Mouse (Mus musculus): ENCODE data around the gene Zbtb7a. TPM values are rescaled to one million over a fixed set of nuclear protein-coding genes. Genes with fewer than 3 reads are reported as not detected.

Zbtb7a gene
- polyA plus RNA-seq, 1 experiment from 2014 or later = 19.5 TPM

DNA sequence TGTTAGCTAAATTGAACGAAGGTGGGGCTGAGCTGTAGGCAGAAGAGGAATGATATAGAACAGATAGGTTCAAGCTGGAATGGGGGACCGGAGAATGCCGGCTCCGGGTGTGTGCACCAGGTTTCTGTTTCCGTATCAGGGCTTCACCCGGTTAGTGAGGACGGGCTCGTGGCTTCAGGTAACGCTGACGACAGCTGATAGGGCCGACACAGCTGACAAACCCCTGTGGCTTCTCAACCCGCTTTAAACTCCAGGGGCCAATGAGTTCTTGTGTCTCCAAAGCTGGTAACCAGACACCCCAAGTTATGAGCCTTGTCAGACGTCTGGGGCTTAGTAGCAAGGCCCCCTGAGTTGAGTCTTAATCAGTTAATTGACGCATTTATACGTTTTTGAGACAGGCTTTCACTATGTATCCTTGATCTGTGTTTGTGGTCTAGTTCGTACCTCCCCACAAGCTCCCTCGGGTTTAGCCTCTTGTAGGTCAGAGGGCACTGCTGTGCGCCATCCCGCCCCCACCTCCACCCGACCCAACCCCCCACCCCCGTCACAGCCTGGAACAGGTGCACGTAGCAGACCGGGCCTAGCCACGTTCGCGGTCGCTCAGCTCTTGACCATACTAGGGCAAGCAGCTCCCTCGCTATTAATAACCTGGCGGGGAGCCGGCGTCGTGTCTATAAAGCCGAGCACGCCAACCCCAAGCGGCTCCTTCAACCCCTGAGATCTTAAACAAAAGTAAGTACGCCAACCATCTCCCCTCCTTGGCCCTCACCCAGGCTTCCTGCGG is 59.2 kb downstream of the Zbtb7a start:
- peaks cover 58% of the 10 kb centered on the region for H3K4me1 ChIP-seq
- peak; percentile 35; the same call in 1 of the 2 replicates for ATAC-seq (ENCODE audit: extremely low read depth, insufficient number of reproducible peaks, low FRiP score, low TSS enrichment)

DNA sequence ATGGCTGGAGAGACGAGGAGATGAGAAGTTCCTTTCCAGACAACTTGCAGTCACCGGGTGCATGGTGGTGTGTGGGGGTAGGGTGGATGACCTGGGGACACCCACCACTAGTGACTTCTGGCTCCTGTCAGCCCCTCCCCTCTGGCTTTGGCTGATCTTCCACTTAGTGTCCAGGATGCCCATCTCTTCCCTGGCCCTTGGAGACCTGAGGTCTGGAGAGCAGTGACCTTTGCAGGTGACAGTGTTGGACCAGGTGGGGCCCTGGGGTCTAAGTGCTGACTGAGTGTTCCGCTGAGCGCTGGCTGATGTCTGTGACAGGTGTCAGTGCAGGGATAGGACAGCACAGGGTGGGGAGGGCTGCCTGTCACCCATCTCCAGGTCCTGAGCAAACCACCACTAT is 60.3 kb downstream of the Zbtb7a start:
- WGBS = 34% methylated on average over 4 of the region's 4 CpGs

More for the DNA sequence above, 59.2 kb downstream of the Zbtb7a start:
- H3K4me3 ChIP-seq = peak overlapping the region; percentile 58
- no peaks in the 10 kb centered on the region for H3K9me3 ChIP-seq
- peaks cover 23% of the 10 kb centered on the region for H3K36me3 ChIP-seq
- H3K27me3 ChIP-seq (replicated peaks) = peaks cover 44% of the 10 kb centered on the region
- 7% methylated on average over 37 of the region's 37 CpGs for WGBS
- H3K9ac ChIP-seq = peak overlapping the region; percentile 97
- H3K4me2 ChIP-seq = peak overlapping the region; percentile 75
- H3K27ac ChIP-seq (replicated peaks) = peak overlapping the region; percentile 99

GRCm38 (mm10) chr10:81196470-81197065 is 61.5 kb downstream of the Zbtb7a start:
- Histone ChIP-seq H3K4me3 (peak overlapping the region; percentile 58), H3K4me2 (peak overlapping the region; percentile 75), H3K9me3 (no peaks in the 10 kb centered on the region), H3K27me3 (replicated peaks) (peaks cover 44% of the 10 kb centered on the region), H3K9ac (peak overlapping the region; percentile 97), H3K4me1 (peaks cover 69% of the 10 kb centered on the region), H3K36me3 (0 out of 2 replicates have a peak, but pooled peaks cover 2% of the 10 kb centered on the region), H3K27ac (replicated peaks) (peak overlapping the region; percentile 99)
- 45% methylated on average over 11 of the region's 11 CpGs for WGBS
- no peak for ATAC-seq (ENCODE audit: extremely low read depth, insufficient number of reproducible peaks, low FRiP score, low TSS enrichment)

More for the DNA sequence above, 60.3 kb downstream of the Zbtb7a start:
- Histone ChIP-seq H3K9ac (peak overlapping the region; percentile 97), H3K27ac (replicated peaks) (peak overlapping the region; percentile 99), H3K4me1 (peaks cover 69% of the 10 kb centered on the region), H3K36me3 (peaks cover 15% of the 10 kb centered on the region), H3K9me3 (no peaks in the 10 kb centered on the region), H3K4me2 (peak overlapping the region; percentile 75), H3K27me3 (replicated peaks) (peaks cover 44% of the 10 kb centered on the region), H3K4me3 (peak overlapping the region; percentile 58)
- no peak for ATAC-seq (ENCODE audit: extremely low read depth, insufficient number of reproducible peaks, low FRiP score, low TSS enrichment)

GRCm38 (mm10) chr10:81197305-81197704 is 62.3 kb downstream of the Zbtb7a start:
- ATAC-seq (ENCODE audit: extremely low read depth, insufficient number of reproducible peaks, low FRiP score, low TSS enrichment) = no peak
- Histone ChIP-seq H3K36me3 (no peaks in the 10 kb centered on the region), H3K9me3 (no peaks in the 10 kb centered on the region), H3K4me2 (peak overlapping the region; percentile 75), H3K27ac (replicated peaks) (peak overlapping the region; percentile 99), H3K4me1 (peaks cover 68% of the 10 kb centered on the region), H3K9ac (peak overlapping the region; percentile 97), H3K4me3 (peak overlapping the region; percentile 58), H3K27me3 (replicated peaks) (peaks cover 44% of the 10 kb centered on the region)
- WGBS = 20% methylated on average over 6 of the region's 6 CpGs

DNA sequence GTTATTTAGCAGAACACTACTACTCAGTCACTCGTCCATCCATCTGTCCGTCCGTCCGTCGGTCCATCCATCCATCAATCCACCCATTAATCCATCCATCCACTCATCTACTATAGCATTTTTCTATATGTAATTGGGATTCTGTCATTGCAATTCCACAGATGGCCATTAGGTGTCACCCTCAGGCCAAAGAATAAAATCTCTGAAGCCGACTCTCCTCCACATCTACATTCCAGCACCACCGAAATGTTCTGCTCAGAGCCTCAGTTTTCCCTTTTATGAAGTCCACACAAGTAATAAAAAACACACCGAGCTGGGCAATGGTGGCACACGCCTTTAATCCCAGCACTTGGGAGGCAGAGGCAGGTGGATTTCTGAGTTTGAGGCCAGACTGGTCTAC is 63.2 kb downstream of the Zbtb7a start:
- H3K9ac ChIP-seq = peak overlapping the region; percentile 73
- H3K36me3 ChIP-seq = no peaks in the 10 kb centered on the region
- WGBS = 4% methylated on average over 9 of the region's 9 CpGs
- no peak overlapping the region for H3K4me3 ChIP-seq
- peak overlapping the region; percentile 96 for H3K27ac ChIP-seq (replicated peaks)
- H3K4me1 ChIP-seq = peaks cover 71% of the 10 kb centered on the region
- peaks cover 44% of the 10 kb centered on the region for H3K27me3 ChIP-seq (replicated peaks)
- H3K4me2 ChIP-seq = peak overlapping the region; percentile 75
- no peak for ATAC-seq (ENCODE audit: extremely low read depth, insufficient number of reproducible peaks, low FRiP score, low TSS enrichment)
- no peaks in the 10 kb centered on the region for H3K9me3 ChIP-seq

- ATAC-seq (ENCODE audit: extremely low read depth, insufficient number of reproducible peaks, low FRiP score, low TSS enrichment) = no peak
- H3K9me3 ChIP-seq = no peaks in the 10 kb centered on the region
- H3K36me3 ChIP-seq = no peaks in the 10 kb centered on the region
- 75% methylated on average over 6 of the region's 6 CpGs for WGBS
- peak overlapping the region; percentile 15; the same call in 1 of the 2 replicates for H3K4me2 ChIP-seq
- H3K27me3 ChIP-seq (replicated peaks) = peaks cover 41% of the 10 kb centered on the region
- peaks cover 73% of the 10 kb centered on the region for H3K4me1 ChIP-seq
- no peak overlapping the region for H3K4me3 ChIP-seq
- peak overlapping the region; percentile 73 for H3K9ac ChIP-seq
- peak overlapping the region; percentile 96 for H3K27ac ChIP-seq (replicated peaks)
Observed at GRCm38 (mm10) chr10:81198990-81199389, 64.0 kb downstream of the Zbtb7a start.

DNA sequence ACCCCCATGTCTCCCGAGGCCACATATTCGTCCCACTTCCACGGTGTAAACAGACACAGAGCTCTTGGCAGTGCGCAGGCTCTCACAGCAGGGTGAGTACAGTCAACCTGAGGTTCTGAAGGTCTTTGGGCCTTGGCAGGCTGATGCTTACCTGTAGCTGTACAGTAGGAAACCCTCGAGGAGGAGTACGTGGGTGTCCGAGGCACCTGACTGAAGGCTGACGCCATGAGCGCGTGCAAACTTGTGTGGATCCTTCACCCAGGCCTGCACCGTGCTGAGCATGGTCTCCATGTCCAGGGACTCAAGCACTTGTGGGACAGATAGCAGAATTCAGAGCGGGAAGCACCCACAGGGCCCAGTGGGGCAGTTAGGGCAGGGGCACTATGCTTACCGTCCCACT is 65.1 kb downstream of the Zbtb7a start:
- Histone ChIP-seq H3K4me1 (peaks cover 74% of the 10 kb centered on the region), H3K9me3 (no peaks in the 10 kb centered on the region), H3K27ac (replicated peaks) (peak overlapping the region; percentile 96), H3K36me3 (no peaks in the 10 kb centered on the region), H3K4me2 (peak overlapping the region; percentile 58; the same call in 1 of the 2 replicates), H3K9ac (peak overlapping the region; percentile 73), H3K4me3 (no peak overlapping the region), H3K27me3 (replicated peaks) (peaks cover 29% of the 10 kb centered on the region)
- no peak for ATAC-seq (ENCODE audit: extremely low read depth, insufficient number of reproducible peaks, low FRiP score, low TSS enrichment)
- WGBS = 72% methylated on average over 13 of the region's 13 CpGs

DNA sequence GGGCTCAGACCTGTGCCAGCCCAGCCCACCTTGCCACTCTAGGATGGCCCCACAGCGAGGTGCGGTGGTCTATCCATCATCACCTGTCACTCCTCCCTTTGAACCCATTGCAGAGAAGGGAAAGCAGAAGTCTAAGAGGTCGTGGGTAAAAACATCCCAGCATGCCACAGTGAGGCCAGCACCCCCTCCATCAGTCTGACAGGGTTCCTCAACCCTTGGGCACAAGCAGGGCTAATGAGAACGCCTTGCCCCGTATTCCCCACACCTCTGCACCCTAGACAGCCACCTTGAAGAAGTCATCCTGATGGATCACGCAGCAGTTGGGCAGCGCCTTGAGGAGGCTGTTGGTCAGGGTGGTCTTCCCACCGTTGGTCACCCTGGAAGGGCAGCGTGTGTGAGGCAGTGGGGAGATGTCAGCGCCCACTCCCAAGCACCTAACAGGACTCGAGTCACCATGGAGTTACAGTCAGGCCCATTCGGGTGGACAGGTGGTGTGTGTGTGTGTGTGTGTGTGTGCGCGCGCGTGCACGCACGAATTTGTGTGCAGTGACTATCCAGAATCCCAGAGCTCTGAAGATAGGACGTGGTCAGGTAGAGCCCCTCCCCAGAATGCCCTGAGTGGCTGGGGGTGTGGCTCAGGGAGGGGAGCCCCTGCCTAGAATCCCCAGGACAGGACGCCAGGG is 65.7 kb downstream of the Zbtb7a start:
- Histone ChIP-seq H3K4me2 (peak overlapping the region; percentile 58), H3K27me3 (replicated peaks) (peaks cover 23% of the 10 kb centered on the region), H3K9ac (peak overlapping the region; percentile 73)

DNA sequence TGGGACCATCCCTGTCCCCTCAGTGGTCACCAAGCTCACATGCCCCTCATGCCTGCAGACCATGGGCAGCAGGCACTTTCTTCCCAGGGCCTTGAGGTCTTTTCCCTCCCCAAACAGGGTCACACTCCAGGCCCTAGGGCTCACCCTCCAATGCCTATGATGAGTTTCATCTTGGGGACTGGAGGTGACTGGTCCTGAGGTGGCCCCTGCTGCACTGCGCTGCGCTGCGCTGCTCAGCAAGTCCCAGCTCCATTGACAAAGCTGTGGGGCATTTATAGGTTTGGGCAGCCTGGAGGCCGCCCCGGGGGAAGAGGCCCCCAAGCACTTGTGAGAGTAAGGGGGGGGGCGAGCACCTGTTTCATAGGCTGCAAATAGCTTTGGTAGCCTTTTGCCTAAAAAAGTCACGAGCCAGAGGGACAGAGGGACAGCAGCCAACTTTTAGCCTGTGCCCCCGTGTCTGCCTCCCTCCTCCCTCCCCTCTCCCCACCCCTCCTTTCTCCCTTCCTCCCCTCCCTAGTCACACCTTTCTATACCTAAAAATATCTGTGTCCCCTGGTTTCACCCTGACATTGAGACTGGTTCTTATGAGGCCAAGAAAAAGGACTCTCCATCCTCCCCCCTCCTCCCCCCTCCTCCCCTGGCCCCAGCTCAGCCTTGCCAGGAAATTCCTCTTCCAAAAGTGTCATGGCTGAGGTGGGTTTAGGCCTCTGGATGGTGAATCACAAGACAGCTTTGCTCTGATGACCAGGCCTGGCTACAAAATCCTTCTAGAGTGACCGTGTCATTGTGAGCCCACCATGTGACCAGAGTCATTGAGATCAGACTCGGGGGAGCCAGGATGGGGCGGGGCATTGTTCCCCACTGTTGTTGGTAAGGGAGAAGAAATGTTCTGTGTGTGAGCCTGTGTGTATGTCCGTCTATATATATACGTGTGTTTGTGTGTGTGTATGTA is 67.1 kb downstream of the Zbtb7a start, which contains the start of gene Nmrk2:
Gene Nmrk2 (minus strand): TSS at position 245 of the 952 bp plus-strand sequence.
- 38% methylated on average over 13 of the region's 13 CpGs for WGBS
- peaks cover 10% of the 10 kb centered on the region for H3K27me3 ChIP-seq (replicated peaks)
- H3K9ac ChIP-seq = peak within 1 kb of the TSS; percentile 73
- no peaks in the 10 kb centered on the region for H3K36me3 ChIP-seq
- H3K4me1 ChIP-seq = peaks cover 67% of the 10 kb centered on the region
- H3K4me2 ChIP-seq = peak within 1 kb of the TSS; percentile 58
- peak within 1 kb of the TSS; percentile 13 for H3K4me3 ChIP-seq
- ATAC-seq (ENCODE audit: extremely low read depth, insufficient number of reproducible peaks, low FRiP score, low TSS enrichment) = peak; percentile 16; the same call in 1 of the 2 replicates
- no peaks in the 10 kb centered on the region for H3K9me3 ChIP-seq
- peak within 1 kb of the TSS; percentile 96 for H3K27ac ChIP-seq (replicated peaks)

More for the DNA sequence above, 65.7 kb downstream of the Zbtb7a start:
- no peak for ATAC-seq (ENCODE audit: extremely low read depth, insufficient number of reproducible peaks, low FRiP score, low TSS enrichment)
- Histone ChIP-seq H3K4me3 (no peak overlapping the region), H3K36me3 (no peaks in the 10 kb centered on the region), H3K27ac (replicated peaks) (peak overlapping the region; percentile 96), H3K4me1 (peaks cover 74% of the 10 kb centered on the region), H3K9me3 (no peaks in the 10 kb centered on the region)
- WGBS = 62% methylated on average over 20 of the region's 20 CpGs

Measured in heart, embryonic 13.5 days (tissue).